Mouse (Mus musculus) hindbrain, embryonic 16.5 days (tissue): ENCODE measurements around the gene Rsbn1l. TPM values are rescaled to one million over a fixed set of nuclear protein-coding genes. Genes with fewer than 3 reads are reported as not detected.

Experiments used
- ATAC-seq: fragments of 200-750 bp; cut with Nextera tagmentation; 2 replicates; pipeline ENCODE4 v1.8.0; 2017; ENCODE audit warnings: moderate TSS enrichment, moderate library complexity
- H3K27ac ChIP-seq: fragments of 300-500 bp; sonication (generic); 2 replicates; pipeline ENCODE4 v1.5.1; 2014; ENCODE audit warnings: low read depth, mild to moderate bottlenecking, control low read depth, low read length, moderate library complexity
- H3K27me3 ChIP-seq: fragments of 300-500 bp; sonication (generic); replicated peaks from 2 replicates; pipeline ENCODE4 v1.6.1; 2014; ENCODE audit warnings: low read length; ENCODE audit not compliant: control insufficient read depth, insufficient read depth
- H3K36me3 ChIP-seq: fragments of 300-500 bp; sonication (generic); 2 replicates; pipeline ENCODE4 v1.6.1; 2014; ENCODE audit warnings: mild to moderate bottlenecking, low read length, moderate library complexity, mixed read lengths; ENCODE audit not compliant: control insufficient read depth, insufficient read depth
- H3K4me1 ChIP-seq: fragments of 300-500 bp; sonication (generic); 2 replicates; pipeline ENCODE4 v1.6.1; 2014; ENCODE audit warnings: low read depth, low read length; ENCODE audit not compliant: control insufficient read depth, insufficient read depth
- H3K4me2 ChIP-seq: fragments of 300-500 bp; sonication (generic); 2 replicates; pipeline ENCODE4 v1.6.1; 2014; ENCODE audit warnings: mild to moderate bottlenecking, low read length, control low read depth, moderate library complexity
- H3K4me3 ChIP-seq: fragments of 300-500 bp; sonication (generic); 2 replicates; pipeline ENCODE4 v1.5.1; 2014; ENCODE audit warnings: mild to moderate bottlenecking, low read length, control low read depth, moderate library complexity
- H3K9ac ChIP-seq: fragments of 300-500 bp; sonication (generic); 2 replicates; pipeline ENCODE4 v1.6.1; 2014; ENCODE audit warnings: low read depth, mild to moderate bottlenecking, control low read depth, low read length, moderate library complexity
- H3K9me3 ChIP-seq: fragments of 300-500 bp; sonication (generic); 2 replicates; pipeline ENCODE4 v1.6.1; 2014; ENCODE audit warnings: mild to moderate bottlenecking, low read length, moderate library complexity; ENCODE audit not compliant: control insufficient read depth
- WGBS: fragments of 180-500 bp; shearing (Covaris S2); extraction: QIAGEN DNeasy Blood & Tissue Kit; methylation state at CpG from one replicate; pipeline ENCODE4 v1.1.7; 2014; 5-methylcytosine and 5-hydroxymethylcytosine counted together
- polyA plus RNA-seq: library from polyadenylated mRNA; unstranded; fragments of >200 nt; fragmentation: Nextera tagmentation; extraction: Ambion mirVana; gene quantifications from 2 replicates; pipeline ENCODE4 v1.2.1, GENCODE M21; 2015

The Rsbn1l gene
- polyA plus RNA-seq, 1 experiment from 2014 or later: 3.0 TPM

- WGBS: 90% methylated on average over 3 of the region's 3 CpGs
- H3K36me3 ChIP-seq: no peaks in the 10 kb centered on the region
- 0 out of 2 replicates have a peak, but pooled peaks cover 8% of the 10 kb centered on the region for H3K4me1 ChIP-seq
- no peaks in the 10 kb centered on the region for H3K27me3 ChIP-seq
- no peak overlapping the region for H3K9ac ChIP-seq
- no peak overlapping the region for H3K4me3 ChIP-seq
- H3K4me2 ChIP-seq: no peak overlapping the region
- no peaks in the 10 kb centered on the region for H3K9me3 ChIP-seq
- no peak overlapping the region for H3K27ac ChIP-seq
- ATAC-seq: no peak
These were observed 13.7 kb downstream of the Rsbn1l start for GRCm38 (mm10) chr5:20942523-20942922.

GRCm38 (mm10) chr5:20941205-20941604 lies 15.0 kb downstream of the Rsbn1l start:
- Histone ChIP-seq H3K27me3 (no peaks in the 10 kb centered on the region), H3K4me1 (0 out of 2 replicates have a peak, but pooled peaks cover 8% of the 10 kb centered on the region), H3K4me3 (no peak overlapping the region), H3K27ac (no peak overlapping the region), H3K9me3 (no peaks in the 10 kb centered on the region), H3K4me2 (no peak overlapping the region), H3K9ac (no peak overlapping the region), H3K36me3 (no peaks in the 10 kb centered on the region)
- WGBS: 46% methylated on average over 5 of the region's 5 CpGs
- no peak for ATAC-seq

GRCm38 (mm10) chr5:20940696-20941095 lies 15.5 kb downstream of the Rsbn1l start:
- WGBS: 71% methylated on average over 4 of the region's 4 CpGs
- H3K27ac ChIP-seq: no peak overlapping the region
- no peaks in the 10 kb centered on the region for H3K27me3 ChIP-seq
- no peak overlapping the region for H3K4me3 ChIP-seq
- H3K4me2 ChIP-seq: no peak overlapping the region
- H3K9ac ChIP-seq: no peak overlapping the region
- H3K9me3 ChIP-seq: no peaks in the 10 kb centered on the region
- H3K36me3 ChIP-seq: no peaks in the 10 kb centered on the region
- no peak for ATAC-seq
- H3K4me1 ChIP-seq: 0 out of 2 replicates have a peak, but pooled peaks cover 8% of the 10 kb centered on the region

- Histone ChIP-seq H3K4me2 (no peak overlapping the region), H3K27me3 (no peaks in the 10 kb centered on the region), H3K9ac (no peak overlapping the region), H3K4me3 (no peak overlapping the region), H3K9me3 (no peaks in the 10 kb centered on the region), H3K27ac (no peak overlapping the region), H3K4me1 (0 out of 2 replicates have a peak, but pooled peaks cover 5% of the 10 kb centered on the region), H3K36me3 (no peaks in the 10 kb centered on the region)
- 88% methylated on average over 6 of the region's 6 CpGs for WGBS
- no peak for ATAC-seq
These were observed 16.1 kb downstream of the Rsbn1l start for GRCm38 (mm10) chr5:20940040-20940571.

- Histone ChIP-seq H3K27me3 (no peaks in the 10 kb centered on the region), H3K4me3 (no peak overlapping the region), H3K4me2 (no peak overlapping the region), H3K9ac (no peak overlapping the region; the same call in 1 of the 2 replicates), H3K36me3 (no peaks in the 10 kb centered on the region), H3K4me1 (0 out of 2 replicates have a peak, but pooled peaks cover 5% of the 10 kb centered on the region), H3K27ac (no peak overlapping the region), H3K9me3 (no peaks in the 10 kb centered on the region)
- ATAC-seq: no peak
- WGBS: 66% methylated on average over 5 of the region's 5 CpGs
These were observed 17.7 kb downstream of the Rsbn1l start for GRCm38 (mm10) chr5:20938523-20938922.

GRCm38 (mm10) chr5:20935934-20936333 lies 20.3 kb downstream of the Rsbn1l start:
- Histone ChIP-seq H3K36me3 (no peaks in the 10 kb centered on the region), H3K4me1 (0 out of 2 replicates have a peak, but pooled peaks cover 5% of the 10 kb centered on the region), H3K4me3 (no peak overlapping the region), H3K9me3 (no peaks in the 10 kb centered on the region), H3K4me2 (no peak overlapping the region), H3K27me3 (no peaks in the 10 kb centered on the region), H3K27ac (no peak overlapping the region), H3K9ac (no peak overlapping the region)
- ATAC-seq: no peak
- WGBS: 79% methylated on average over 5 of the region's 5 CpGs

- Histone ChIP-seq H3K4me2 (no peak overlapping the region), H3K27me3 (no peaks in the 10 kb centered on the region), H3K36me3 (no peaks in the 10 kb centered on the region), H3K27ac (no peak overlapping the region), H3K4me3 (no peak overlapping the region), H3K4me1 (no peaks in the 10 kb centered on the region), H3K9ac (no peak overlapping the region), H3K9me3 (no peaks in the 10 kb centered on the region)
- no peak for ATAC-seq
- WGBS: 87% methylated on average over 3 of the region's 3 CpGs
These were observed 23.6 kb downstream of the Rsbn1l start for GRCm38 (mm10) chr5:20932585-20932984.

GRCm38 (mm10) chr5:20931300-20931699 lies 24.9 kb downstream of the Rsbn1l start:
- Histone ChIP-seq H3K4me3 (no peak overlapping the region), H3K36me3 (no peaks in the 10 kb centered on the region), H3K4me1 (no peaks in the 10 kb centered on the region), H3K4me2 (no peak overlapping the region), H3K27me3 (no peaks in the 10 kb centered on the region), H3K27ac (no peak overlapping the region), H3K9ac (no peak overlapping the region), H3K9me3 (no peaks in the 10 kb centered on the region)
- WGBS: 95% methylated on average over 3 of the region's 3 CpGs
- no peak for ATAC-seq

GRCm38 (mm10) chr5:20930430-20930829 lies 25.8 kb downstream of the Rsbn1l start:
- Histone ChIP-seq H3K27me3 (no peaks in the 10 kb centered on the region), H3K9ac (no peak overlapping the region), H3K36me3 (no peaks in the 10 kb centered on the region), H3K4me2 (no peak overlapping the region), H3K27ac (no peak overlapping the region), H3K4me1 (no peaks in the 10 kb centered on the region), H3K9me3 (no peaks in the 10 kb centered on the region), H3K4me3 (no peak overlapping the region)
- ATAC-seq: no peak
